Mouse (Mus musculus): ENCODE measurements around the gene Wnt3a. TPM values are rescaled to one million over a fixed set of nuclear protein-coding genes. Genes with fewer than 3 reads are reported as not detected.

The Wnt3a gene
- polyA plus RNA-seq, 1 experiment from 2014 or later, result 0.53 TPM

- no peaks in the 10 kb centered on the region for H3K9me3 ChIP-seq (replicated peaks)
- 2% methylated on average over 14 of the region's 15 CpGs for WGBS
- peaks cover 29% of the 10 kb centered on the region for H3K4me1 ChIP-seq
- peaks cover 54% of the 10 kb centered on the region for H3K27me3 ChIP-seq (ENCODE audit: low read depth, poor library complexity, severe bottlenecking)
- no peaks in the 10 kb centered on the region for H3K36me3 ChIP-seq
- peak; percentile 83 for DNase-seq (ENCODE audit: low spot score)
- peak overlapping the region; percentile 6; the same call in 1 of the 2 replicates for H3K4me3 ChIP-seq
- H3K27ac ChIP-seq, result no peak overlapping the region
Measured at GRCm38 (mm10) chr11:59238525-59239427, 51.8 kb downstream of the Wnt3a start.

GRCm38 (mm10) chr11:59232797-59233196 lies 57.8 kb downstream of the Wnt3a start:
- H3K27ac ChIP-seq, result no peak overlapping the region
- peaks cover 11% of the 10 kb centered on the region for H3K4me1 ChIP-seq
- peaks cover 11% of the 10 kb centered on the region for H3K27me3 ChIP-seq (ENCODE audit: low read depth, poor library complexity, severe bottlenecking)
- 45% methylated on average over 2 of the region's 2 CpGs for WGBS
- DNase-seq (ENCODE audit: low spot score), result no peak
- H3K9me3 ChIP-seq (replicated peaks), result no peaks in the 10 kb centered on the region
- H3K4me3 ChIP-seq, result no peak overlapping the region
- no peaks in the 10 kb centered on the region for H3K36me3 ChIP-seq

GRCm38 (mm10) chr11:59230144-59230760 lies 60.3 kb downstream of the Wnt3a start:
- H3K4me1 ChIP-seq, result peaks cover 30% of the 10 kb centered on the region
- no peak overlapping the region for H3K4me3 ChIP-seq
- DNase-seq (ENCODE audit: low spot score), result peak; percentile 74
- no peaks in the 10 kb centered on the region for H3K27me3 ChIP-seq (ENCODE audit: low read depth, poor library complexity, severe bottlenecking)
- no peak overlapping the region for H3K27ac ChIP-seq
- H3K36me3 ChIP-seq, result peaks cover 1% of the 10 kb centered on the region; the same call in 1 of the 2 replicates
- WGBS, result 13% methylated on average over 7 of the region's 7 CpGs
- H3K9me3 ChIP-seq (replicated peaks), result no peaks in the 10 kb centered on the region

- H3K4me3 ChIP-seq, result peak within 1 kb of the TSS; percentile 89
- H3K9me3 ChIP-seq (replicated peaks), result no peaks in the 10 kb centered on the region
- no peaks in the 10 kb centered on the region for H3K27me3 ChIP-seq (ENCODE audit: low read depth, poor library complexity, severe bottlenecking)
- H3K36me3 ChIP-seq, result peaks cover 14% of the 10 kb centered on the region
- peak within 1 kb of the TSS; percentile 96 for H3K27ac ChIP-seq
- peak; percentile 97 for DNase-seq (ENCODE audit: low spot score)
- 5% methylated on average over 59 of the region's 59 CpGs for WGBS
- peaks cover 35% of the 10 kb centered on the region for H3K4me1 ChIP-seq
Measured at GRCm38 (mm10) chr11:59228122-59228953, 62.2 kb downstream of the Wnt3a start, which contains the start of gene Arf1. Gene Arf1, minus strand, starts transcription at chr11:59228270.

GRCm38 (mm10) chr11:59227604-59228121 lies 62.9 kb downstream of the Wnt3a start:
- Histone ChIP-seq H3K27me3 (ENCODE audit: low read depth, poor library complexity, severe bottlenecking) (no peaks in the 10 kb centered on the region), H3K27ac (peak overlapping the region; percentile 96), H3K4me1 (peaks cover 35% of the 10 kb centered on the region), H3K4me3 (peak overlapping the region; percentile 89), H3K36me3 (peaks cover 20% of the 10 kb centered on the region), H3K9me3 (replicated peaks) (no peaks in the 10 kb centered on the region)
- WGBS, result under 1% methylated on average over 51 of the region's 51 CpGs
- DNase-seq (ENCODE audit: low spot score), result no peak

- no peaks in the 10 kb centered on the region for H3K27me3 ChIP-seq (ENCODE audit: low read depth, poor library complexity, severe bottlenecking)
- no peak for DNase-seq (ENCODE audit: low spot score)
- peak overlapping the region; percentile 96 for H3K27ac ChIP-seq
- 8% methylated on average over 21 of the region's 21 CpGs for WGBS
- peak overlapping the region; percentile 89 for H3K4me3 ChIP-seq
- H3K9me3 ChIP-seq (replicated peaks), result no peaks in the 10 kb centered on the region
- H3K36me3 ChIP-seq, result peaks cover 26% of the 10 kb centered on the region
- peaks cover 35% of the 10 kb centered on the region for H3K4me1 ChIP-seq
Measured at GRCm38 (mm10) chr11:59226787-59227603, 63.6 kb downstream of the Wnt3a start.

- H3K4me1 ChIP-seq, result peaks cover 35% of the 10 kb centered on the region
Measured at GRCm38 (mm10) chr11:59226251-59226650, 64.3 kb downstream of the Wnt3a start.

GRCm38 (mm10) chr11:59225167-59225566 lies 65.4 kb downstream of the Wnt3a start:
- WGBS, result 77% methylated on average over 2 of the region's 2 CpGs
- peak overlapping the region; percentile 15; the same call in 1 of the 2 replicates for H3K4me3 ChIP-seq

More at GRCm38 (mm10) chr11:59226251-59226650, 64.3 kb downstream of the Wnt3a start:
- DNase-seq (ENCODE audit: low spot score), result no peak
- Histone ChIP-seq H3K9me3 (replicated peaks) (no peaks in the 10 kb centered on the region), H3K27ac (no peak overlapping the region), H3K36me3 (peaks cover 26% of the 10 kb centered on the region), H3K4me3 (peak overlapping the region; percentile 89), H3K27me3 (ENCODE audit: low read depth, poor library complexity, severe bottlenecking) (no peaks in the 10 kb centered on the region)
- WGBS, result 70% methylated on average over 3 of the region's 3 CpGs

GRCm38 (mm10) chr11:59224470-59224869 lies 66.1 kb downstream of the Wnt3a start:
- 76% methylated on average over 2 of the region's 2 CpGs for whole genome bisulfite sequencing
- H3K27ac ChIP-seq, result no peak overlapping the region
- peaks cover 35% of the 10 kb centered on the region for H3K4me1 ChIP-seq
- DNase-seq (ENCODE audit: low spot score), result no peak
- H3K36me3 ChIP-seq, result peaks cover 41% of the 10 kb centered on the region
- no peaks in the 10 kb centered on the region for H3K27me3 ChIP-seq (ENCODE audit: low read depth, poor library complexity, severe bottlenecking)
- no peaks in the 10 kb centered on the region for H3K9me3 ChIP-seq (replicated peaks)
- H3K4me3 ChIP-seq, result no peak overlapping the region

More at GRCm38 (mm10) chr11:59225167-59225566, 65.4 kb downstream of the Wnt3a start:
- Histone ChIP-seq H3K9me3 (replicated peaks) (no peaks in the 10 kb centered on the region), H3K27ac (no peak overlapping the region), H3K4me1 (peaks cover 35% of the 10 kb centered on the region), H3K36me3 (peaks cover 34% of the 10 kb centered on the region), H3K27me3 (ENCODE audit: low read depth, poor library complexity, severe bottlenecking) (no peaks in the 10 kb centered on the region)
- no peak for DNase-seq (ENCODE audit: low spot score)

- Histone ChIP-seq H3K27ac (no peak overlapping the region), H3K36me3 (peaks cover 46% of the 10 kb centered on the region), H3K4me3 (no peak overlapping the region), H3K9me3 (replicated peaks) (no peaks in the 10 kb centered on the region), H3K27me3 (ENCODE audit: low read depth, poor library complexity, severe bottlenecking) (no peaks in the 10 kb centered on the region), H3K4me1 (peaks cover 33% of the 10 kb centered on the region)
- whole genome bisulfite sequencing, result 97% methylated on average over 3 of the region's 3 CpGs
- DNase-seq (ENCODE audit: low spot score), result no peak
Measured at GRCm38 (mm10) chr11:59224025-59224424, 66.5 kb downstream of the Wnt3a start.

GRCm38 (mm10) chr11:59222306-59222705 lies 68.2 kb downstream of the Wnt3a start:
- H3K4me1 ChIP-seq, result peaks cover 23% of the 10 kb centered on the region
- no peaks in the 10 kb centered on the region for H3K9me3 ChIP-seq (replicated peaks)
- peaks cover 63% of the 10 kb centered on the region for H3K36me3 ChIP-seq

More at GRCm38 (mm10) chr11:59222306-59222705, 68.2 kb downstream of the Wnt3a start:
- Histone ChIP-seq H3K27me3 (ENCODE audit: low read depth, poor library complexity, severe bottlenecking) (no peaks in the 10 kb centered on the region), H3K4me3 (no peak overlapping the region), H3K27ac (no peak overlapping the region)
- no peak for DNase-seq (ENCODE audit: low spot score)
- 95% methylated on average over 4 of the region's 4 CpGs for WGBS
